In genomic region chr8:12192006-12192405, GRCm38 (mm10) we compare ENCODE assay signal across 10 mouse cellular contexts.
A peak's percentile ranks its signal among the peaks of the same experiment; 100 is the strongest.
DNase-seq lines count a peak whose midpoint lies in the region; TF ChIP-seq lines count a peak whose summit lies in the region.
"Had no signal": no experiment of that assay in that cellular context is flagged by ENCODE, and none has a peak within 500 bp of the region (broad histone marks: within the 10 kb centered on the region; RNA-seq: fewer than 3 reads in every experiment).

No protein-coding gene starts in this region.

- no peak for TF ChIP-seq POLR2A in small intestine, adult 2 months (IDR thresholded peaks at IDR 0.05; ENCODE audit: low read depth, low read length)

- H3K36me3 ChIP-seq in small intestine, adult 2 months (ENCODE audit: control insufficient read depth, insufficient read depth, low read length): no peaks in the 10 kb centered on the region
- H3K36me3 ChIP-seq: neural tube, embryonic 12.5 days had no signal

- peak; percentile 82 for TF ChIP-seq CTCF in layer of hippocampus, adult 2 months (conservative IDR thresholded peaks at IDR 0.05)
- peak; percentile 71; the same call in 1 of the 2 replicates for TF ChIP-seq CTCF in small intestine, adult 2 months (IDR thresholded peaks at IDR 0.05; ENCODE audit: extremely low read depth, insufficient read length, insufficient replicate concordance, low read depth, low read length)

- H3K27ac ChIP-seq in layer of hippocampus, adult 2 months: no peak overlapping the region
- no peak overlapping the region for H3K27ac ChIP-seq in small intestine, adult 2 months (ENCODE audit: insufficient read depth, low read depth, low read length)
- H3K27ac ChIP-seq: neural tube, embryonic 12.5 days had no signal

- H3K4me3 ChIP-seq in layer of hippocampus, adult 2 months: no peak overlapping the region
- H3K4me3 ChIP-seq in small intestine, adult 2 months (ENCODE audit: low read depth, low read length): no peak overlapping the region
- H3K4me3 ChIP-seq: neural tube, embryonic 12.5 days had no signal

- H3K27me3 ChIP-seq in small intestine, adult 2 months (ENCODE audit: control insufficient read depth, insufficient read depth, low read length): no peaks in the 10 kb centered on the region
- H3K27me3 ChIP-seq: neural tube, embryonic 12.5 days had no signal

- no peaks in the 10 kb centered on the region for H3K4me1 ChIP-seq in small intestine, adult 2 months (ENCODE audit: control insufficient read depth, insufficient read depth, insufficient read length, low read length)
- H3K4me1 ChIP-seq: neural tube, embryonic 12.5 days had no signal

- WGBS in small intestine, adult 2 months: 21% methylated on average over 8 of the region's 8 CpGs

- DNase-seq in layer of hippocampus, adult 2 months (ENCODE audit: low spot score in 2 of 2): no peak
- no peak for DNase-seq in layer of hippocampus, adult 9-10 months (ENCODE audit: low spot score)
- peak; percentile 64 for DNase-seq in R1 (ENCODE audit: low read depth, low spot score)
- DNase-seq in embryo, embryonic 10.5 days (ENCODE audit: low spot score): peak; percentile 74
- DNase-seq in layer of hippocampus, adult 8-10 months (ENCODE audit: low spot score in 2 of 2): no peak
- DNase-seq in right cerebral cortex, postnatal 25 days: no peak
- no peak for DNase-seq in layer of hippocampus, adult 9-11 months
- DNase-seq: left cerebral cortex, postnatal 4 days had no signal

Comparison
In these comparisons a context has a peak if more than half of its experiments do, and no peak if none do; other contexts are left out.
1. DNase-seq: peak in R1 (single experiment) and embryo, embryonic 10.5 days (single experiment); none in layer of hippocampus, adult 2 months (0 of 2), layer of hippocampus, adult 9-10 months (single experiment), layer of hippocampus, adult 8-10 months (0 of 2), right cerebral cortex, postnatal 25 days (single experiment) and layer of hippocampus, adult 9-11 months (single experiment).